Mouse (Mus musculus) midbrain, embryonic 16.5 days (tissue): ENCODE measurements around the gene Tuba1c. TPM values are rescaled to one million over a fixed set of nuclear protein-coding genes. Genes with fewer than 3 reads are reported as not detected.

Experiments
- ATAC-seq: fragments of 200-750 bp; cut with Nextera tagmentation; 2 replicates; pipeline ENCODE4 v1.8.0; 2017; ENCODE audit warnings: moderate TSS enrichment
- H3K27ac ChIP-seq: fragments of 300-500 bp; sonication (generic); 2 replicates; pipeline ENCODE4 v1.5.1; 2014; ENCODE audit warnings: mild to moderate bottlenecking, low read length, mixed read lengths
- H3K27me3 ChIP-seq: fragments of 300-500 bp; sonication (generic); 2 replicates; pipeline ENCODE4 v1.6.1; 2014; ENCODE audit warnings: low read depth, low read length, mixed read lengths; ENCODE audit not compliant: control insufficient read depth, insufficient read depth
- H3K36me3 ChIP-seq: fragments of 300-500 bp; sonication (generic); 2 replicates; pipeline ENCODE4 v1.6.1; 2014; ENCODE audit warnings: mild to moderate bottlenecking, low read length, moderate library complexity, mixed read lengths; ENCODE audit not compliant: control insufficient read depth, insufficient read depth
- H3K4me1 ChIP-seq: fragments of 300-500 bp; sonication (generic); 2 replicates; pipeline ENCODE4 v1.6.1; 2014; ENCODE audit warnings: mild to moderate bottlenecking, low read length, mixed read lengths; ENCODE audit not compliant: control insufficient read depth, insufficient read depth
- H3K4me2 ChIP-seq: fragments of 300-500 bp; sonication (generic); 2 replicates; pipeline ENCODE4 v1.6.1; 2014; ENCODE audit warnings: mild to moderate bottlenecking, low read length, mixed read lengths
- H3K4me3 ChIP-seq: fragments of 300-500 bp; sonication (generic); 2 replicates; pipeline ENCODE4 v1.5.1; 2014; ENCODE audit warnings: low read depth, mild to moderate bottlenecking, low read length, moderate library complexity, mixed read lengths
- H3K9ac ChIP-seq: fragments of 300-500 bp; sonication (generic); 2 replicates; pipeline ENCODE4 v1.6.1; 2014; ENCODE audit warnings: low read depth, low read length, mixed read lengths
- H3K9me3 ChIP-seq: fragments of 300-500 bp; sonication (generic); replicated peaks from 2 replicates; pipeline ENCODE4 v1.6.1; 2014; ENCODE audit warnings: mild to moderate bottlenecking, low read length, mixed read lengths; ENCODE audit not compliant: control insufficient read depth, poor library complexity, severe bottlenecking
- WGBS: fragments of 180-500 bp; shearing (Covaris S2); extraction: QIAGEN DNeasy Blood & Tissue Kit; methylation state at CpG from one replicate; pipeline ENCODE4 v1.1.7; 2014; 5-methylcytosine and 5-hydroxymethylcytosine counted together
- polyA plus RNA-seq: library from polyadenylated mRNA; unstranded; fragments of >200 nt; fragmentation: Nextera tagmentation; extraction: Ambion mirVana; gene quantifications from 2 replicates; pipeline ENCODE4 v1.2.1, GENCODE M21; 2015

Tuba1c gene
- polyA plus RNA-seq, 1 experiment from 2014 or later, result 11.6 TPM

DNA sequence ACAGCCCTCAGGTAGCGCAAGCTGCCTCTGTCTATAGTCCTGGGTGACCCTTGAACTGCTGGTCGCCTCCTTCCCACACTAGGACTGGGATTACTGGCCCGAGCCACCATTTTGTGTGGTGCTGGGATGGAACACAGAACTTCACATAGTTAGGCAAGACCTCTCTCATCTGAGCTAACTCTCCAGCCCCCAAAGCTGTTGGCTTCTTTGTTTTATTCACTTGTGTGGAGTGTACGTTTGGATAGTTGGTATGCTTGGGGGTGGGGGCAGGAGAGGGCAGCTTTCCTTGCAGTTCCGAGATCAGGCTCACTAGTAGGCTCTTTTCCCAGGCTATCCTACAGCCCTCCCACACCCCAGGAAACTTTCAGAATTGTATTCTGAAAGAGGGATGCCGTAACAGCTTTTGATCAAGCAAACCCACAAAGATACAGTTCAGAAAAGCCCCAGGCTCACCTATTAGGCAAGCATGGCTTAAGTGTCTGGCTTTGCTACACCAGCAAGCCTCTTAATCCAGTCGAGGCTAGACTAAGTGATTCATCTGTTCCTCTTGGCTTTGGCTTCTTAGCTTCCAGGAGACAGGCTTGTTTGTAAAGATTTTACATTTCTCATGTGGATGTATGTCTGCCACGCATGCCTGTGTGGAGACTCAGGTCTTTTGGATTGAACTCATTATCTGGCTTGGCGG is 2.5 kb downstream of the Tuba1c start:
- 73% methylated on average over 9 of the region's 9 CpGs for WGBS
- peaks cover 6% of the 10 kb centered on the region for H3K27me3 ChIP-seq
- ATAC-seq, result no peak
- no peak overlapping the region for H3K4me3 ChIP-seq
- H3K36me3 ChIP-seq, result no peaks in the 10 kb centered on the region
- H3K4me1 ChIP-seq, result peaks cover 14% of the 10 kb centered on the region
- H3K27ac ChIP-seq, result no peak overlapping the region
- H3K4me2 ChIP-seq, result no peak overlapping the region
- no peaks in the 10 kb centered on the region for H3K9me3 ChIP-seq
- H3K9ac ChIP-seq, result no peak overlapping the region

GRCm38 (mm10) chr15:99032726-99033250 is 3.1 kb downstream of the Tuba1c start:
- Histone ChIP-seq H3K4me1 (peaks cover 14% of the 10 kb centered on the region), H3K9me3 (no peaks in the 10 kb centered on the region), H3K4me2 (no peak overlapping the region), H3K27ac (no peak overlapping the region), H3K27me3 (peaks cover 6% of the 10 kb centered on the region), H3K4me3 (no peak overlapping the region), H3K9ac (no peak overlapping the region), H3K36me3 (no peaks in the 10 kb centered on the region)
- 81% methylated on average over 7 of the region's 7 CpGs for WGBS
- ATAC-seq, result no peak

DNA sequence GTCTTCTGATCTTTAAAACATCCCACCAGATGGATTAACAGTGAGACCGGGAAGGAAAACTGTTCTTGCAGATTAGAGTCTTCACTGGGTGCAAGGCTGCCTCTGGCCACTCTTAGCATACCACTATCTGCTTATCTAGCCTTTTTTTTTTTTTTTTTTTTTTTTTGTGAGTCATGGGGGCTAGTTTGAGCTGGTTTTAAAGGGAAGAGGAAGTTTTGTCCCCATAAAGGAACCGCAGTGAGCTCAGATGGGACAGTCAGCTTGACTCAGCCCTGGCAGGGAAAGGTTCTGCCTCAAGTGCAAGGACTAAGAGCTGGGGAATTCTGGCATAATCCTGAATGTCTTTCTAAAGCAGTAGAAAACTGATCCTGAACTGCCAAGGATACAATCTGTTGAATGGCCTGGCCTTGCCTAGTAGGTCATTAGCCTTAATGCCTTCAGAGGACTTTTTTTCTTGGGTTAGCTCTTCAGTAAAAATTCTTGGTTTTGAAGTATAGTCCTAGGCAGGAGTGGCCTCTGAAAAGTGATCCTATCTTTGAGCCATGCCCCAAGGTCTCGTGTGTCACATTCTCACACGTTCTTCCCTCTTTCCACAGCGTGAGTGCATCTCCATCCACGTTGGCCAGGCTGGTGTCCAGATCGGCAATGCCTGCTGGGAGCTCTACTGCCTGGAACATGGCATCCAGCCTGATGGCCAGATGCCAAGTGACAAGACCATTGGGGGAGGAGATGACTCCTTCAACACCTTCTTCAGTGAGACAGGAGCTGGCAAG is 4.0 kb downstream of the Tuba1c start:
- Histone ChIP-seq H3K36me3 (no peaks in the 10 kb centered on the region), H3K4me2 (no peak overlapping the region), H3K4me3 (no peak overlapping the region), H3K9ac (no peak overlapping the region), H3K27ac (no peak overlapping the region), H3K4me1 (peaks cover 14% of the 10 kb centered on the region), H3K27me3 (peaks cover 6% of the 10 kb centered on the region), H3K9me3 (no peaks in the 10 kb centered on the region)
- ATAC-seq, result no peak
- WGBS, result 86% methylated on average over 7 of the region's 7 CpGs

DNA sequence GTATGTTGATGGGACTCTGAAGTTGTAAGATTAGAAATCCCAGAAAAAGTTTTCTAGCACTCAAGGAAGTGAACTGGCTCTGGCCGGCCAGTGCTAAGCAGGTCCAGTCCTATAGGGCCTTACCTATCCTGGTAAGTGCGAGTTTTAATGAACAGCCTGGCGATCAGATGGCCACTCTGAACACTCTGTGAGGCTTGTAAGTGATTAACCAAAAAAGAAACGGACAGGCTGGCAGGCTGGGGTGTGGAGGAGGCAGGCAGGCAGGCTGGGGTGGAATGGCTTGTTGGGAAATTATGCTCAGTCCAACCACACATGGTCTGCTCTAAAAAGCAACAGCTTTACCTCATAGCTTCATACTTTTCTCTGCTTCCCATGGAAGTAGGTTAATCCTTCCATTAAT is 5.7 kb downstream of the Tuba1c start:
- Histone ChIP-seq H3K4me1 (peaks cover under 1% of the 10 kb centered on the region; the same call in 1 of the 2 replicates), H3K4me3 (no peak overlapping the region), H3K36me3 (no peaks in the 10 kb centered on the region), H3K27me3 (peaks cover 5% of the 10 kb centered on the region), H3K9ac (no peak overlapping the region), H3K27ac (no peak overlapping the region), H3K4me2 (no peak overlapping the region), H3K9me3 (no peaks in the 10 kb centered on the region)
- 90% methylated on average over 4 of the region's 4 CpGs for WGBS
- ATAC-seq, result no peak

DNA sequence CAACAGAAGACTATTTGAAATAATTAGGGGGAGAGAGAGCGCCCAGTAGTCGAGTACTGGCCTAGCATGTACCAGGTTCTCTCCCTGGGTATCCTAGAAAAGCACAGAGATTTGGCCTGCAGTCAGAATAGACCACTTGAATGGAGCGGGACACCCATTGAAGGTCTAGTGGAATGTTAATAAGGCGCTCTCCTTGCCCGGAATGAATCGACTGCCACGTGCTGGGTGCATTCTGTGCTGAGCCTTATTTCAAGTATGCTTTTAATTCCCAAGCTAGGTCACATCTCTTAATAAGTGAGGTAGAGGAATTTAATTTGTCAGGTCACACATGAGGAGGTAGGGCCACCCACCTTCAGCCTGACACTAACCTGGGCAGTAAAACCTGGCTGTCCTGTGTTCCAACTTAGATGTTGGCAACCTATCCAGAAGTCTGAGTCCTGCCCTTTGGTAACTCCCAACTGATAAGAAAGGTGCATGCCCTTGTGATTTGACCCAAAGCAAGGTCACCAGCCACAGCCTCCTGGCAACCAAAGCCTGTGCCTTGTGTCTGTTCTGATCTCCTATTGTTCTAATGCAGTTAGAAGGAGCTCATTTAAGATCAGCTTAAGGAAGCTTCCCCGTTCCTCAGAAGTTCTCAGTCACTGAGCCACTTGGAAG is 6.7 kb downstream of the Tuba1c start:
- H3K9me3 ChIP-seq, result no peaks in the 10 kb centered on the region
- 73% methylated on average over 8 of the region's 8 CpGs for WGBS
- H3K27ac ChIP-seq, result no peak overlapping the region
- H3K4me3 ChIP-seq, result no peak overlapping the region
- no peak for ATAC-seq
- H3K4me2 ChIP-seq, result no peak overlapping the region
- H3K9ac ChIP-seq, result no peak overlapping the region
- H3K27me3 ChIP-seq, result peaks cover under 1% of the 10 kb centered on the region; the same call in 1 of the 2 replicates
- H3K36me3 ChIP-seq, result no peaks in the 10 kb centered on the region
- no peaks in the 10 kb centered on the region; the same call in 1 of the 2 replicates for H3K4me1 ChIP-seq

DNA sequence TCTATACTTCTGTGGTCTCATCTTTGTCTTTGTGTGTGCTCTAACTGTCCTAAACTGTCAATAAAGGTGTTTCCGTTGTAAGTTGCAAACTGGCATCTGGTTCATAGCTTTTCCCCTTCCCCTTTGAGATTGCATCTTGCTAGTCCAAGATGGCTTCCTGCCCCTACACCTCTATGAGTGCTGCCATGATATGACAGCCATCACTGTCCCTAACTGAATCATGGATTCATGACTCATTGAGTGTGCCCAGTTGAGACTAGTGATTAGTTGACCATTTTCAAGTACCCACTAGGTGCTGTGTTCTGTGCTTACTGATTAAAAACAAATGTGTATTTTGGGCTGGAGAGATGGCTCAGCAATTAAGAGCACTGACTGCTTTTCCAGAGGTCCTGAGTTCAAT is 8.3 kb downstream of the Tuba1c start:
- Histone ChIP-seq H3K27ac (no peak overlapping the region), H3K4me2 (no peak overlapping the region), H3K4me1 (no peaks in the 10 kb centered on the region; the same call in 1 of the 2 replicates), H3K27me3 (no peaks in the 10 kb centered on the region), H3K9me3 (no peaks in the 10 kb centered on the region), H3K9ac (no peak overlapping the region), H3K4me3 (no peak overlapping the region), H3K36me3 (no peaks in the 10 kb centered on the region)
- ATAC-seq, result no peak
- WGBS, result 96% methylated on average over 1 of the region's 1 CpGs

DNA sequence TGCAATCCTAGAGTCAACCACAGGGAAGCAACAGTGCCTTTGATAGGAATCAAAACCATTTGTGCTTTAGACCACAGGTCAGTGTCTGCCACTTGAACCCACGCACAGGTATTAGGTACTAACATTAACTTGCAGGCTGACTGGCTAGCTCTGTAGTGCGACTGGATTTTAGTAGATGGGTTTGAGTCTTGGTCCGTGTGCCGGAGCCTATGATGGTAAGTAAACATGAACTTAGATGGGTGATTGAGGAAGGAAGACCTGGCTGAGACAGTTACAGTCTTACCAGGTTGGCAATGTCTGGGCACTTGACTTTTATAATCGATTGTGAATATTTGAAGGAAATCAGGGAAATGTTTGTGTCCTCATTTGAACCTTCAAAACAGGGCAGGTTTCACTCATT is 9.1 kb downstream of the Tuba1c start:
- Histone ChIP-seq H3K9ac (no peak overlapping the region), H3K36me3 (no peaks in the 10 kb centered on the region), H3K4me2 (no peak overlapping the region), H3K27ac (no peak overlapping the region), H3K4me3 (no peak overlapping the region), H3K27me3 (no peaks in the 10 kb centered on the region), H3K9me3 (no peaks in the 10 kb centered on the region), H3K4me1 (no peaks in the 10 kb centered on the region; the same call in 1 of the 2 replicates)
- no peak for ATAC-seq
- 94% methylated on average over 5 of the region's 5 CpGs for WGBS

DNA sequence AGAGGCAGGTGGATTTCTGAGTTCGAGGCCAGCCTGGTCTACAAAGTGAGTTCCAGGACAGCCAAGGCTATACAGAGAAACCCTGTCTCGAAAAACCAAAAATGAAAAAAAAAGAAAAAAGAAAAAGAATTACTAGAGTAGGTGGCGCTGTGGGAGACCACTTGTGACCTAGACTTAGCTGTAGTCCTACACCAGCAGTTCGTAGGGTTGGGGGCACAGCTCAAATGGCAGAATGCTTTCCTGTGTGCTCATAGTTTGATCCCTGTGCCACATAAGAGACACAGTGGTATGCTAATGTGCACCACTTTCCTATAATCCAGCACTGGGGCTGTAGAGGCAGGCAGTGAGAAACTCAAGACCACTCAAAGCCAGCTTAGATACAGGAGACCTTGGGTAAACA is 9.6 kb downstream of the Tuba1c start:
- WGBS, result 77% methylated on average over 4 of the region's 4 CpGs
- H3K9ac ChIP-seq, result no peak overlapping the region
- H3K4me2 ChIP-seq, result no peak overlapping the region
- no peaks in the 10 kb centered on the region for H3K9me3 ChIP-seq
- no peaks in the 10 kb centered on the region for H3K27me3 ChIP-seq
- H3K4me1 ChIP-seq, result no peaks in the 10 kb centered on the region; the same call in 1 of the 2 replicates
- no peaks in the 10 kb centered on the region for H3K36me3 ChIP-seq
- no peak overlapping the region for H3K27ac ChIP-seq
- no peak overlapping the region for H3K4me3 ChIP-seq
- no peak for ATAC-seq
